Mouse (Mus musculus): Measurements from ENCODE around the gene Taf1b.

- TF ChIP-seq POLR2A (IDR thresholded peaks at IDR 0.05; ENCODE audit: borderline replicate concordance, low read depth, low read length) = no peak
- no peak for TF ChIP-seq CTCF (IDR thresholded peaks at IDR 0.05; ENCODE audit: low read depth, low read length)
These were observed 38.2 kb downstream of the Taf1b start for GRCm38 (mm10) chr12:24536390-24536789.

Measured in bone marrow macrophage, adult 2 months (primary cell).